Comparison of ENCODE assay signal across 11 mouse cellular contexts in genomic region chr12:12723724-12724487, GRCm38 (mm10).
DNase-seq lines count a peak whose midpoint lies in the region; ATAC-seq lines count a peak whose summit lies in the region.
"Had no signal": no experiment of that assay in that cellular context is flagged by ENCODE, and none has a peak within 500 bp of the region (broad histone marks: within the 10 kb centered on the region; RNA-seq: fewer than 3 reads in every experiment).

No protein-coding gene starts in this region.

- H3K36me3 ChIP-seq in heart, embryonic 10.5 days = no peaks in the 10 kb centered on the region
- H3K36me3 ChIP-seq in forebrain, embryonic 11.5 days (ENCODE audit: control insufficient read depth, insufficient read depth, low read length) = no peaks in the 10 kb centered on the region
- H3K36me3 ChIP-seq in hindbrain, embryonic 15.5 days = no peaks in the 10 kb centered on the region
- H3K36me3 ChIP-seq in neural tube, embryonic 11.5 days (ENCODE audit: control insufficient read depth, insufficient read depth, low read length) = no peaks in the 10 kb centered on the region

- 80% methylated on average over 12 of the region's 12 CpGs for WGBS in heart, embryonic 10.5 days
- 28% methylated on average over 12 of the region's 12 CpGs for WGBS in forebrain, embryonic 11.5 days
- WGBS in hindbrain, embryonic 15.5 days = 19% methylated on average over 12 of the region's 12 CpGs
- 47% methylated on average over 12 of the region's 12 CpGs for whole genome bisulfite sequencing in neural tube, embryonic 11.5 days

- peak overlapping the region; percentile 35 for H3K9ac ChIP-seq in forebrain, embryonic 11.5 days (ENCODE audit: low read length)
- H3K9ac ChIP-seq in hindbrain, embryonic 15.5 days = no peak overlapping the region
- peak overlapping the region; percentile 47; the same call in 1 of the 2 replicates for H3K9ac ChIP-seq in neural tube, embryonic 11.5 days (ENCODE audit: low read length)

- DNase-seq in heart, embryonic 10.5 days (ENCODE audit: low spot score) = no peak
- DNase-seq in heart, postnatal 25 days (ENCODE audit: low spot score) = no peak
- DNase-seq in forebrain, embryonic 11.5 days (ENCODE audit: low spot score) = peak; percentile 51
- DNase-seq in neural tube, embryonic 11.5 days (ENCODE audit: low spot score) = peak; percentile 37
- DNase-seq in left cerebral cortex, postnatal 25 days (ENCODE audit: low spot score in 2 of 2) = no peak
- DNase-seq in adrenal gland, adult 8-10 months = no peak
- DNase-seq in kidney, adult 18-20 months = no peak
- DNase-seq: kidney, postnatal 14 days; layer of hippocampus, postnatal 36 days had no signal

- H3K27me3 ChIP-seq in heart, embryonic 10.5 days (ENCODE audit: insufficient read depth, poor library complexity, severe bottlenecking) = peaks cover 6% of the 10 kb centered on the region; the same call in 1 of the 2 replicates
- peaks cover 2% of the 10 kb centered on the region; the same call in 1 of the 2 replicates for H3K27me3 ChIP-seq in forebrain, embryonic 11.5 days (ENCODE audit: control insufficient read depth, insufficient read depth, low read length)
- H3K27me3 ChIP-seq in hindbrain, embryonic 15.5 days = no peaks in the 10 kb centered on the region
- no peaks in the 10 kb centered on the region for H3K27me3 ChIP-seq in neural tube, embryonic 11.5 days (ENCODE audit: control insufficient read depth, insufficient read depth, low read length)

- no peak overlapping the region for H3K4me3 ChIP-seq in heart, embryonic 10.5 days
- no peak overlapping the region for H3K4me3 ChIP-seq in forebrain, embryonic 11.5 days (ENCODE audit: low read depth, low read length)
- H3K4me3 ChIP-seq in hindbrain, embryonic 15.5 days = no peak overlapping the region
- no peak overlapping the region for H3K4me3 ChIP-seq in neural tube, embryonic 11.5 days (ENCODE audit: low read depth, low read length)
- H3K4me3 ChIP-seq: myocyte had no signal

- peaks cover 15% of the 10 kb centered on the region for H3K4me1 ChIP-seq in heart, embryonic 10.5 days
- peaks cover 27% of the 10 kb centered on the region for H3K4me1 ChIP-seq in forebrain, embryonic 11.5 days (replicated peaks; ENCODE audit: control insufficient read depth, insufficient read depth, low read length)
- peaks cover 28% of the 10 kb centered on the region for H3K4me1 ChIP-seq in hindbrain, embryonic 15.5 days (replicated peaks)
- H3K4me1 ChIP-seq in neural tube, embryonic 11.5 days (ENCODE audit: control insufficient read depth, insufficient read depth, low read length) = peaks cover 9% of the 10 kb centered on the region

- H3K4me2 ChIP-seq in forebrain, embryonic 11.5 days (ENCODE audit: low read depth, low read length, severe bottlenecking) = peak overlapping the region; percentile 35
- peak overlapping the region; percentile 46 for H3K4me2 ChIP-seq in hindbrain, embryonic 15.5 days
- peak overlapping the region; percentile 29; the same call in 1 of the 2 replicates for H3K4me2 ChIP-seq in neural tube, embryonic 11.5 days (ENCODE audit: low read depth)

- 0 out of 2 replicates have a peak overlapping the region, but pooled peaks have one; percentile 9 for H3K27ac ChIP-seq in heart, embryonic 10.5 days
- peak overlapping the region; percentile 87 for H3K27ac ChIP-seq in forebrain, embryonic 11.5 days (ENCODE audit: low read depth, low read length)
- no peak overlapping the region for H3K27ac ChIP-seq in hindbrain, embryonic 15.5 days (replicated peaks)
- peak overlapping the region; percentile 84 for H3K27ac ChIP-seq in neural tube, embryonic 11.5 days (ENCODE audit: low read depth, low read length)

- intact Hi-C loops in heart, postnatal 25 days (cut with DNase I) = no loop called here
- intact Hi-C loops in left cerebral cortex, postnatal 25 days (cut with DNase I) = no loop called here

- peak; percentile 38; the same call in 1 of the 2 replicates for ATAC-seq in forebrain, embryonic 11.5 days (replicated peaks; ENCODE audit: low FRiP score)
- peak; percentile 54; the same call in 1 of the 2 replicates for ATAC-seq in hindbrain, embryonic 15.5 days (ENCODE audit: low FRiP score, low read depth)
- peak; percentile 36; the same call in 1 of the 2 replicates for ATAC-seq in neural tube, embryonic 11.5 days (ENCODE audit: insufficient read depth, low FRiP score, low TSS enrichment)

- no peaks in the 10 kb centered on the region for H3K9me3 ChIP-seq in heart, embryonic 10.5 days
- no peaks in the 10 kb centered on the region for H3K9me3 ChIP-seq in forebrain, embryonic 11.5 days (ENCODE audit: control insufficient read depth, low read length)
- H3K9me3 ChIP-seq in hindbrain, embryonic 15.5 days = no peaks in the 10 kb centered on the region
- H3K9me3 ChIP-seq in neural tube, embryonic 11.5 days (ENCODE audit: control insufficient read depth, low read length) = no peaks in the 10 kb centered on the region

Comparison
In these comparisons a context has a peak if more than half of its experiments do, and no peak if none do; other contexts are left out.
1. DNase-seq: peak in forebrain, embryonic 11.5 days (single experiment) and neural tube, embryonic 11.5 days (single experiment); none in heart, embryonic 10.5 days (single experiment), heart, postnatal 25 days (single experiment), left cerebral cortex, postnatal 25 days (0 of 2), adrenal gland, adult 8-10 months (single experiment) and kidney, adult 18-20 months (single experiment).
2. Peak in every context shown above with its lines, with median percentiles within 50 percentile points of each other: ATAC-seq and H3K4me2 ChIP-seq.